Mouse (Mus musculus): ENCODE measurements around the gene Rnf151.
A peak's percentile ranks its signal among the peaks of the same experiment; 100 is the strongest.
"Not testable (repeated sequence)": the region's sequence is repeated elsewhere in the genome, so short reads cannot be mapped to it uniquely, and the experiment has no call there.

The Rnf151 gene

GRCm38 (mm10) chr17:24732233-24732935 lies 14.5 kb upstream of the Rnf151 start:
- no peak for DNase-seq (ENCODE audit: low spot score in 2 of 2)

DNA sequence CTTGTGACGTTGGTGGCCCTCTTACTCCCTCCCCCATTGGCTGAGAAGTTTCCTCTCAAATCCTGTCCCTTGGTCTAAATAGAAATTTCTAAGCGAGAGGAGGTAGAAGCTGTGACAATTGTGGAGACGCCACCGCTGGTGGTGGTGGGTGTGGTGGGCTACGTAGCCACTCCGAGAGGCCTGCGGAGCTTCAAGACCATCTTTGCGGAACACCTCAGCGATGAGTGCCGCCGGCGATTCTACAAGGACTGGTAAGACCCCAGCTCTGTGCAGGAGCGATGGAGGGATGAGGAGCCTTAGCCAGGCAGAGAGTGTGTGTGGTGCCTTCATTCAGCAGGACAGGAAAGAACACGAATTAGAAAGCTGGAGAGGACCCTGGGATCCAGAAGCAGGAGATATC lies 12.9 kb upstream of the Rnf151 start:
- DNase-seq (ENCODE audit: low spot score in 2 of 2) = no peak

- no peak for DNase-seq (ENCODE audit: low spot score in 2 of 2)
Observed at GRCm38 (mm10) chr17:24729067-24729466, 11.2 kb upstream of the Rnf151 start.

DNA sequence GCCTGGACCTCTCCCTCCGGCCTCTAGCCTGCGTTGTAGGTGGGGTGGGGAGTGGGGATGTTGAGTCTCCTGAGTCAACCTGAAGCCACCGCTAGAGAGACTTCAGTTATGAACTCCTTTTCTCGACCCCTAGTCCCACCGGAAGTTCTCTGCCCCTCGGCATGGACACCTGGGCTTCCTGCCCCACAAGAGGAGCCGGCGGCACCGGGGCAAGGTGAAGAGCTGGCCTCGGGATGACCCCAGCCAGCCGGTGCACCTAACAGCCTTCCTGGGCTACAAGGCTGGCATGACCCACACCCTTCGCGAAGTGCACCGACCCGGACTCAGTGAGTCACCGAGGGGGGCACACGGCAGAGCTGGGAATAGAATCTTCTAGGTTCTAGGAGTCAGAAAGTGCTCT lies 10.3 kb upstream of the Rnf151 start:
- DNase-seq (ENCODE audit: low spot score in 2 of 2) = no peak

GRCm38 (mm10) chr17:24727618-24728017 lies 9.8 kb upstream of the Rnf151 start, which contains the start of gene Rpl3l:
Gene Rpl3l, plus strand, starts transcription at chr17:24727820.
- DNase-seq (ENCODE audit: low spot score in 2 of 2) = no peak

DNA sequence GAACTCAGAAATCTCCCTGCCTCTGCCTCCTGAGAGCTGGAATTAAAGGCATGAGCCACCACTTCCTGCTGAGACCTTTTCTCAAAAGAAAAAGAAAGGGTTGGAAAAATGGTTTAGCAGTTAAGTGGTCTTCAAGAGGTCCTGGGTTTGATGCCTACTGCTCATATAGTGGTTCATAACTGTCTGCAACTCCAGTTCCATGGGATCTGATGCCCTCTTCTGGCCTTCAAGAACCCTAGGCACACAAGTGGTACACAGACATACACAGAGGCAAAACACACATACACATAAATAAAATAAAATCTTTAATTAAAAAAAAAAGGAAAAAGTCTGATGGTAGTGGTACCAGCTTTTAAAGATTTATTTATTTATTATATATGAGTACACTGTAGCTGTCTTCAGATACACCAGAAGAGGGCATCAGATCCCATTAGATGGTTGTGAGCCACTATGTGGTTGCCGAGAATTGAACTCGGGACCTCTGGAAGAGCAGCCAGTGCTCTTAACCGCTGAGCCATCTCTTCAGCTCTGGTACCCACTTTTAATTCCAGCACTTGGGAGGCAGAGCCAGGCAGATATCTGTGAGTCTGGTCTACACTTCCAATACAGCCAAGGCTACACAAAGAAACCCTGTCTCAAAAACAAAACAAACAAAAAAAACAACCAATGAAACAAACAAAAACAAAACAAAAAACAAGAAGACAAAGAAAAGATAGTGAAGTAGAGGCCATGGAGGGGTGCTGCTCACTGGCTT lies 8.0 kb upstream of the Rnf151 start:
- no peak for DNase-seq (ENCODE audit: low spot score in 2 of 2)

DNA sequence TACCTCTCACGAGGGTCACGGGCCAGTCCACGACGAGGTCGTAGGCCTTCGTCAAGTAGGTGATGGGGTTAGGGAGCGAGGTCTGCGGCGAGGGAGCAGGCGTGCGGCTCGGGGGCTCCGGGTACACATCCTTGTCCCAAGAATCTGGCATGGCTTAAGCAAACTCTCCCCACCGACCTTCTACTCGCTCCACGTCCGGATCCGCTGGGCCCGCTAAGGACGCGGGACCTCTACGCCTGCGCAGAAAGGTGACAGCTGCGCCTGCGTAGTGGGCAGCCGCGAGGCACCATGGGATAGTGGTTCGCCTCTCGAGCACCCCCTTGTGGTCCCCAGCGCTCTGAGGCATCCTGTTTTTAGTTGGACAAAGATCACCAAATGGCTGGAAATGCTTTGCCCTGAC lies 6.3 kb upstream of the Rnf151 start, which contains the start of gene Ndufb10:
Ndufb10 (minus strand) TSS at position 295 of the 400 bp plus-strand sequence.
- DNase-seq (ENCODE audit: low spot score in 2 of 2) = peak; percentile 95 to 96

DNA sequence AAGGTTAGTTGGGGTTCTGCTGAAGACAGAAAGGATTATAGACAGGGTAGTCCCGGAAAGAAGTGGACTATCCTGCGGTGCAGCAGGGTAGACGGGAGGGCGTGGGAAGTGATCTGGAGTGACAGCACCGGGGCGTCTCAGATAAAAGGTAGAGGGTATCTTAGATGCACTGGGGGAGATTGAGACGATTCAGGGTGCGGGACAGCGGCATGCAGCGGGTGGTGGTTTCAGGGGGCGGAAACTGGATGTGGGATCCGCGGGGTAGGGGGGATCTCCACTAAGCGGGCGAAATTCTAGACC lies 6.0 kb upstream of the Rnf151 start:
- no peak for DNase-seq (ENCODE audit: low spot score in 2 of 2)

- no peak for DNase-seq (ENCODE audit: low spot score in 2 of 2)
Observed at GRCm38 (mm10) chr17:24723122-24723880, 5.4 kb upstream of the Rnf151 start.

DNA sequence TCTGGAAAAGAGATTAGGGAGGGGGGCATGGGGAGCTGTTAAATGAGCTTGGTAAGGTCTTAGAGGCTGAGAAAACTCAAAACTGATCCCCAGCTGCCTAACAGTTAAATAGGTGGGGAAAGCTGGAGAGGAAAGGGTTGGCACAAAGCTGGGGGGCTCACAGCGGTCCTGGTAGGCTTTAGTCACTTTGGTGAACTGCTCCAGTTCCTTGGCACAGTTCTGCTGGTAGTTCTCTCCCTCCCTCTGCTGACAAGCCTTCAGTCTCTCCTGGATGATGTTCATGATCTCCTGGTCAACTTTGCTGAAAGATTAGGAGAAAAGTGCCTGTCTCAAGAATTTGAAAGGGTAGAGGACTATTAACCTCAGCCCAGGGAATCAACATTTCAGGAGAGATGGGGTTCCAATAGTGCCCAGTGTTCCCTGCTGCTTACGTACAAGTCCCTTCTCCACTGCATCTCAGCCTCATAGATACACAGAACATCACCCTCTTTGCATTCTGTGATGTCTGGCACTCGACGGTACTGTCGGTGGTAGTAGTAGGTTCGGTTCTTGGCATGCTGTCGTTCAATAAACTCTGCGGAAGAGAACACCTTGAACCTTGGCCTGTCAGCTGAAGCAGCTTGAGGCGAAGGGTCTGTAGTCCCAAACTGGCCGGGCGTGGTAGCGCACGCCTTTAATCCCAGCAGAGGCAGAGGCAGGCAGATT lies 4.5 kb upstream of the Rnf151 start:
- no peak for DNase-seq (ENCODE audit: low spot score in 2 of 2)

DNA sequence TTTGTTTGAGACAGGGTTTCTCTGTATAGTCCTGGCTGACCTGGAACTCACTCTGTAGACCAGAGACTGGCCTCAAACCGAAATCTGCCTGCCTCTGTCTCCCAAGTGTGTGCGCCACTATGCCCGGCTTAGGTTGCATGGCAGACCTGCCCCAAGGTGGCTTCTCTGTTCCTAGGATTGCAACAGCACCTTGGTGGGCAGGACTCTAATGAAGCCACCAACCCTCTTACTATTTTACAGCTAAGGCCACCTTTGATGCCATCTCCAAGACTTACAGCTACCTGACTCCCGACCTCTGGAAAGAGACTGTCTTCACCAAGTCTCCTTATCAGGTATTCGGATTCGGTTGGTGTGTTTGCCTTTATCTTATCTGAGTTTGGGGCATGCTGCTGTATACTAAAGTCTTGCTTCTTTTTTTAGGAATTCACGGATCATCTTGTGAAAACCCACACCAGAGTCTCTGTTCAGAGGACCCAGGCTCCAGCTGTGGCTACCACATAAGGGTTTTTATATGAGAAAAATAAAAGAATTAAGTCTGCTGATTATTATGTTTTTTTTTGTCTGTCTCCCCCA lies 3.6 kb upstream of the Rnf151 start:
- not testable (repeated sequence) for DNase-seq (ENCODE audit: low spot score in 2 of 2)

DNA sequence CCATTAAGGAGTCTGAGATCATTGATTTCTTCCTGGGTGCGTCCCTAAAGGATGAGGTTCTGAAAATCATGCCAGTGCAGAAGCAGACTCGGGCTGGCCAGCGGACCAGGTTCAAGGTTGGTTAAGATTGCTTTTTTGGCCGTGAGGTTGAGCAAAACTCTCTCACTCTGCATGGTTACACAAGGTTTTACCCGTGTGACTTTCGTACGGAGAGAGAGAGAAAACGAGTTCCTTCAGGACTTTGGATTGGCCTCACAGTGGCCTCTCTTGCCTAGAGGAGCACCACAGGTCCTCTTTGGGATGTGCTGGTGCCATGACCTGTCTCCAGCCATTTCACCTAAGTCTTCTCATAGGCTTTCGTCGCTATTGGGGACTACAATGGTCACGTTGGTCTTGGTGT lies 2.8 kb upstream of the Rnf151 start:
- DNase-seq (ENCODE audit: low spot score in 2 of 2) = not testable (repeated sequence)

GRCm38 (mm10) chr17:24719494-24720222 lies 1.8 kb upstream of the Rnf151 start:
- peak; percentile 96 to 98 for DNase-seq (ENCODE audit: low spot score in 2 of 2)

DNA sequence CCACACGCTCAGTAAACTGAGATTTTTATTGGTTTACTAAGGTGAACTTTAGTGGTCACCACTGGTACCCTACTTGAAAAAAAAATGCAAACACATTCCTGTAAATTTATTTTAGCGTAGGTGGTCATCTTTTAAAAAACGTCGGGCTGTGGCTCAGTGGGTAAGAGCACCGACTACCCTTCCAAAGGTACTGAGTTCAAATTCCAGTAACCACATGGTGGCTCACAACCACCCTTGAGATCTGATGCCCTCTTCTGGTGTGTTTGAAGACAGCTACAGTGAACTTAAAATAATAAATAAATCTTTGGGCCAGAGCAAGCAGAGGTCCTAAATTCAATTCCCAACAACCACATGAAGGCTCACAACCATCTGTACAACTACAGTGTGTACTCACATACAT lies 1.1 kb upstream of the Rnf151 start:
- not testable (repeated sequence) for DNase-seq (ENCODE audit: low spot score in 2 of 2)

- DNase-seq (ENCODE audit: low spot score in 2 of 2) = no peak
Observed at GRCm38 (mm10) chr17:24716166-24716682, 1.6 kb downstream of the Rnf151 start.

DNA sequence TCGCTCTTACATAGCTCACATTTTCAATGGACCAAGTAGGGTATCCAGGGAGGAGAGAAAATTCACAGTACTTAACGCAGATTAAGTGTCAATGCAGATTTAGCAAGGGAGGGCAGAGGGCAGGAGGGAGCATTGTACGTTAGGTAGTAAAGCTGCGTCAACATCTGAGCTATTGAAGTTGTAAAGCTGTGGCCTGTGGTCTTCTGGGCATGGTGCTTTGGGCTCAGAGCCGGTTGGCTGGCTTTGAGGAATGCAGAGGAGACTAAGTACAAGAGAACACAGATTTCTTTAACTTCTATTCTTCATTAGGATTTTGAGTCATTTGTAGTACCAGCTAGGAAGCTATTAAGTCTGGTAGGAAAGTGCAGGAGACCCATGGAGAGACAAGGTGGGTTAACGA lies 2.3 kb downstream of the Rnf151 start:
- DNase-seq (ENCODE audit: low spot score in 2 of 2) = no peak

GRCm38 (mm10) chr17:24708646-24709045 lies 9.2 kb downstream of the Rnf151 start:
- DNase-seq (ENCODE audit: low spot score in 2 of 2) = no peak

- no peak for DNase-seq (ENCODE audit: low spot score in 2 of 2)
Observed at GRCm38 (mm10) chr17:24707801-24708425, 9.9 kb downstream of the Rnf151 start.

- peak; percentile 93 to 95 for DNase-seq (ENCODE audit: low spot score in 2 of 2)
Observed at GRCm38 (mm10) chr17:24706982-24707800, 10.7 kb downstream of the Rnf151 start, which contains the start of gene Tbl3. Gene Tbl3, minus strand, starts transcription at chr17:24707660.
